Comparison of ENCODE assay signal across 7 mouse cellular contexts in genomic region chr17:29394761-29395160, GRCm38 (mm10). TPM values are rescaled to one million over a fixed set of nuclear protein-coding genes. Genes with fewer than 3 reads are reported as not detected.
DNase-seq lines count a peak whose midpoint lies in the region; ATAC-seq and TF ChIP-seq lines count a peak whose summit lies in the region.
"Not testable (repeated sequence)": the region's sequence is repeated elsewhere in the genome, so short reads cannot be mapped to it uniquely, and the experiment has no call there.

No protein-coding gene starts in this region.

- H3K4me2 ChIP-seq in heart, embryonic 16.5 days (ENCODE audit: low read depth, low read length): not testable (repeated sequence)
- H3K4me2 ChIP-seq in liver, embryonic 15.5 days: peak overlapping the region; percentile 42; the same call in 1 of the 2 replicates

- peak overlapping the region; percentile 91 for H3K27ac ChIP-seq in gastrocnemius, adult 2 months
- peak overlapping the region; percentile 17; the same call in 1 of the 2 replicates for H3K27ac ChIP-seq in heart, embryonic 16.5 days (ENCODE audit: low read length)
- peak overlapping the region; percentile 10 for H3K27ac ChIP-seq in liver, adult 2 months (replicated peaks; ENCODE audit: insufficient read depth, low read depth, low read length)
- peak overlapping the region; percentile 71 for H3K27ac ChIP-seq in liver, embryonic 15.5 days (replicated peaks)
- H3K27ac ChIP-seq in macrophage: peak overlapping the region; percentile 97

- not testable (repeated sequence) for H3K79me2 ChIP-seq in liver, adult 2 months (ENCODE audit: control insufficient read depth, insufficient read depth, low read length); macrophage (ENCODE audit: inconsistent target)

- DNase-seq in G1E (ENCODE audit: low spot score); gastrocnemius, adult 2 months; liver, adult 2 months (ENCODE audit: extremely low read depth, low read depth, low spot score): not testable (repeated sequence)
- DNase-seq in splenic B cell, adult 2 months (ENCODE audit: low read depth, low spot score): peak; percentile 60

- H3K27me3 ChIP-seq in G1E (ENCODE audit: insufficient read depth, low read length); heart, embryonic 16.5 days (ENCODE audit: control insufficient read depth, insufficient read depth, low read length); liver, adult 2 months (ENCODE audit: control insufficient read depth, insufficient read depth, low read length); liver, embryonic 15.5 days; splenic B cell, adult 2 months (ENCODE audit: control insufficient read depth, insufficient read depth, low read length, poor library complexity, severe bottlenecking): not testable (repeated sequence)

- H3K9me3 ChIP-seq in G1E (replicated peaks); heart, embryonic 16.5 days (replicated peaks; ENCODE audit: control insufficient read depth, low read length); liver, embryonic 15.5 days (replicated peaks): not testable (repeated sequence)

- TF ChIP-seq POLR2A in liver, adult 2 months (IDR thresholded peaks at IDR 0.05; ENCODE audit: extremely low read depth, insufficient read depth, low read length): not testable (repeated sequence)

- WGBS in heart, embryonic 16.5 days: 82% methylated on average over 2 of the region's 2 CpGs
- 82% methylated on average over 2 of the region's 2 CpGs for WGBS in liver, adult 2 months
- 26% methylated on average over 2 of the region's 2 CpGs for WGBS in liver, embryonic 15.5 days (ENCODE audit: insufficient replicate concordance)
- 0% methylated on average over 2 of the region's 2 CpGs for WGBS in macrophage (ENCODE audit: missing documents)

- intact Hi-C loops in gastrocnemius, adult 2 months (cut with DNase I): loop anchor here (5.0 kb wide), 1 partner anchor 63 kb away; no protein-coding TSS in a partner anchor

- peaks cover 87% of the 10 kb centered on the region for H3K4me1 ChIP-seq in G1E (ENCODE audit: insufficient read depth, low read depth, low read length)
- peaks cover 35% of the 10 kb centered on the region for H3K4me1 ChIP-seq in heart, embryonic 16.5 days (ENCODE audit: control insufficient read depth, insufficient read depth, low read length)
- H3K4me1 ChIP-seq in liver, adult 2 months (ENCODE audit: control insufficient read depth, insufficient read depth, low read length): peaks cover 23% of the 10 kb centered on the region
- H3K4me1 ChIP-seq in liver, embryonic 15.5 days (replicated peaks): peaks cover 85% of the 10 kb centered on the region

- not testable (repeated sequence) for TF ChIP-seq CTCF in G1E (IDR thresholded peaks at IDR 0.05; ENCODE audit: low read depth, low read length); gastrocnemius, adult 2 months (IDR thresholded peaks at IDR 0.05); liver, adult 2 months (IDR thresholded peaks at IDR 0.05; ENCODE audit: low read depth, low read length)

- ATAC-seq in G1E (ENCODE audit: extremely low read depth, insufficient number of reproducible peaks, low FRiP score, poor library complexity, severe bottlenecking); heart, embryonic 16.5 days (replicated peaks; ENCODE audit: extremely low read depth, insufficient read depth, low FRiP score); liver, embryonic 15.5 days (ENCODE audit: insufficient read depth): not testable (repeated sequence)

- peak overlapping the region; percentile 61; the same call in 1 of the 2 replicates for H3K4me3 ChIP-seq in G1E (ENCODE audit: low read depth, low read length)
- H3K4me3 ChIP-seq in gastrocnemius, adult 2 months; heart, embryonic 16.5 days (ENCODE audit: low read length); liver, adult 2 months (ENCODE audit: insufficient read depth, low read depth, low read length); liver, embryonic 15.5 days (replicated peaks); macrophage (ENCODE audit: inconsistent target): not testable (repeated sequence)

- not testable (repeated sequence) for H3K36me3 ChIP-seq in G1E (replicated peaks); heart, embryonic 16.5 days (ENCODE audit: control insufficient read depth, insufficient read depth); liver, adult 2 months (ENCODE audit: control insufficient read depth, insufficient read depth, low read length); liver, embryonic 15.5 days (replicated peaks); macrophage (ENCODE audit: inconsistent target); splenic B cell, adult 2 months (ENCODE audit: control insufficient read depth, insufficient read depth, low read length, poor library complexity, severe bottlenecking)

- not testable (repeated sequence) for H3K9ac ChIP-seq in heart, embryonic 16.5 days (ENCODE audit: low read length); liver, adult 2 months (ENCODE audit: low read depth, low read length); liver, embryonic 15.5 days

RNA-seq across cellular contexts. Expression of gene Fgd2, which starts 34.0 kb away (rescaled TPM):
- total RNA-seq in G1E (2014; fragmentation: Nextera tagmentation) (not detected in 2 replicates), G1E (2017) (0.41 and 0.60 TPM in 2 replicates)
- polyA plus RNA-seq in G1E (2012) (0.08 and 0.22 TPM in 2 replicates), macrophage (2018) (29.2 to 94.0 TPM (median 43.1 TPM) in 3 replicates)
- total RNA-seq in gastrocnemius, adult 2 months (2021): 1 to 10 TPM in 1 of 2 experiments, under 1 TPM in 1; 0.74 to 1.1 TPM
- polyA plus RNA-seq in heart, embryonic 16.5 days (2015; fragmentation: Nextera tagmentation; extraction: Ambion mirVana): 4.8 and 4.9 TPM in 2 replicates
- 7.6 and 8.9 TPM in 2 replicates for total RNA-seq in liver, adult 2 months (2014; rRNA removed)
- 4.0 and 8.8 TPM in 2 replicates for polyA plus RNA-seq in liver, adult 2 months (2012; rRNA removed)
- 6.5 and 8.4 TPM in 2 replicates for polyA plus RNA-seq in liver, embryonic 15.5 days (2015; fragmentation: Nextera tagmentation; extraction: Ambion mirVana)
- total RNA-seq in macrophage (2018; cell fraction: chromatin; rRNA removed): 1,000 to 10,000 TPM in 7 of 26 experiments, 100 to 1,000 TPM in 18, 10 to 100 TPM in 1; 86.9 to 1,791 (median 552) TPM
- total RNA-seq in macrophage (2018; cell fraction: cytosol; rRNA removed): 100 to 1,000 TPM in 4 of 26 experiments, 10 to 100 TPM in 22; 20.6 to 153 (median 53.9) TPM
- total RNA-seq in macrophage (2018; cell fraction: nucleus; rRNA removed): 100 to 1,000 TPM in 25 of 26 experiments, 10 to 100 TPM in 1; 94.6 to 605 (median 335) TPM

RNA-seq across cellular contexts. Expression of gene Mtch1, which starts 47.0 kb away (rescaled TPM):
- 82.9 and 101 TPM in 2 replicates for total RNA-seq in G1E (2014; fragmentation: Nextera tagmentation)
- total RNA-seq in G1E (2017): 78.7 and 86.7 TPM in 2 replicates
- 175 and 181 TPM in 2 replicates for polyA plus RNA-seq in G1E (2012)
- 100 to 1,000 TPM in 1 of 2 experiments, 10 to 100 TPM in 1; 78.5 to 109 TPM for total RNA-seq in gastrocnemius, adult 2 months (2021)
- polyA plus RNA-seq in heart, embryonic 16.5 days (2015; fragmentation: Nextera tagmentation; extraction: Ambion mirVana): 220 and 273 TPM in 2 replicates
- total RNA-seq in liver, adult 2 months (2014; rRNA removed): 82.7 and 93.8 TPM in 2 replicates
- 136 and 143 TPM in 2 replicates for polyA plus RNA-seq in liver, adult 2 months (2012; rRNA removed)
- polyA plus RNA-seq in liver, embryonic 15.5 days (2015; fragmentation: Nextera tagmentation; extraction: Ambion mirVana): 59.4 and 74.4 TPM in 2 replicates
- total RNA-seq in macrophage (2018; cell fraction: chromatin; rRNA removed): 100 to 1,000 TPM in 15 of 26 experiments, 10 to 100 TPM in 11; 33.9 to 200 (median 104) TPM
- 100 to 1,000 TPM; 105 to 170 (median 135) TPM for total RNA-seq in macrophage (2018; cell fraction: cytosol; rRNA removed)
- total RNA-seq in macrophage (2018; cell fraction: nucleus; rRNA removed): 100 to 1,000 TPM in 3 of 26 experiments, 10 to 100 TPM in 23; 40.0 to 130 (median 72.8) TPM
- polyA plus RNA-seq in macrophage (2018): 107 to 155 TPM (median 130 TPM) in 3 replicates

Comparison
In these comparisons a context has a peak if more than half of its experiments do, and no peak if none do; other contexts are left out.
1. H3K27ac ChIP-seq: peak in every context shown above with its lines; median percentile 97 in macrophage; 91 in gastrocnemius, adult 2 months; 71 in liver, embryonic 15.5 days; 17 in heart, embryonic 16.5 days; 10 in liver, adult 2 months.